ENCODE assay signal across 9 mouse cellular contexts in genomic region chr4:147433017-147433416, GRCm38 (mm10). TPM values are rescaled to one million over a fixed set of nuclear protein-coding genes. Genes with fewer than 3 reads are reported as not detected.
DNase-seq lines count a peak whose midpoint lies in the region; ATAC-seq and TF ChIP-seq lines count a peak whose summit lies in the region.
"Had no signal": no experiment of that assay in that cellular context is flagged by ENCODE, and none has a peak within 500 bp of the region (broad histone marks: within the 10 kb centered on the region; RNA-seq: fewer than 3 reads in every experiment).

No protein-coding gene starts in this region.

- no peak for TF ChIP-seq CTCF in kidney, postnatal 0 days (IDR thresholded peaks at IDR 0.05; ENCODE audit: low read depth)

- no peak for DNase-seq in forebrain, embryonic 11.5 days (ENCODE audit: low spot score)
- DNase-seq in kidney, postnatal 0 days (ENCODE audit: low spot score), result no peak
- no peak for DNase-seq in kidney, adult 9 months
- DNase-seq in natural killer cell, adult 2 months (ENCODE audit: low spot score in 2 of 2), result no peak
- no peak for DNase-seq in gastrocnemius, adult 8-10 months (ENCODE audit: low spot score in 2 of 2)

- H3K9me3 ChIP-seq in forebrain, embryonic 11.5 days (ENCODE audit: control insufficient read depth, low read length), result peaks cover 16% of the 10 kb centered on the region
- H3K9me3 ChIP-seq in forebrain, embryonic 12.5 days, result peaks cover 44% of the 10 kb centered on the region
- peaks cover 22% of the 10 kb centered on the region for H3K9me3 ChIP-seq in kidney, postnatal 0 days (replicated peaks; ENCODE audit: low read length)
- peaks cover 49% of the 10 kb centered on the region for H3K9me3 ChIP-seq in midbrain, embryonic 16.5 days (replicated peaks; ENCODE audit: control insufficient read depth, low read length, poor library complexity, severe bottlenecking)

- no peak overlapping the region for H3K4me3 ChIP-seq in forebrain, embryonic 11.5 days (ENCODE audit: low read depth, low read length)
- no peak overlapping the region for H3K4me3 ChIP-seq in forebrain, embryonic 12.5 days (replicated peaks)
- no peak overlapping the region for H3K4me3 ChIP-seq in kidney, postnatal 0 days (replicated peaks; ENCODE audit: low read depth, low read length)
- H3K4me3 ChIP-seq in midbrain, embryonic 16.5 days (ENCODE audit: low read depth, low read length), result no peak overlapping the region
- H3K4me3 ChIP-seq: hindbrain, embryonic 15.5 days had no signal

- no peaks in the 10 kb centered on the region for H3K4me1 ChIP-seq in forebrain, embryonic 11.5 days (replicated peaks; ENCODE audit: control insufficient read depth, insufficient read depth, low read length)
- no peaks in the 10 kb centered on the region for H3K4me1 ChIP-seq in forebrain, embryonic 12.5 days
- no peaks in the 10 kb centered on the region for H3K4me1 ChIP-seq in kidney, postnatal 0 days (replicated peaks; ENCODE audit: insufficient read depth, low read length)
- no peaks in the 10 kb centered on the region for H3K4me1 ChIP-seq in midbrain, embryonic 16.5 days (ENCODE audit: control insufficient read depth, insufficient read depth, low read length)
- H3K4me1 ChIP-seq: hindbrain, embryonic 15.5 days had no signal

- 41% methylated on average over 3 of the region's 3 CpGs for WGBS in forebrain, embryonic 11.5 days
- WGBS in forebrain, embryonic 12.5 days, result 40% methylated on average over 3 of the region's 3 CpGs
- 40% methylated on average over 3 of the region's 3 CpGs for WGBS in kidney, postnatal 0 days
- 41% methylated on average over 3 of the region's 3 CpGs for WGBS in midbrain, embryonic 16.5 days

- H3K36me3 ChIP-seq in forebrain, embryonic 11.5 days (ENCODE audit: control insufficient read depth, insufficient read depth, low read length), result no peaks in the 10 kb centered on the region
- H3K36me3 ChIP-seq in forebrain, embryonic 12.5 days (replicated peaks), result no peaks in the 10 kb centered on the region
- H3K36me3 ChIP-seq in kidney, postnatal 0 days (ENCODE audit: insufficient read depth, low read length), result no peaks in the 10 kb centered on the region
- no peaks in the 10 kb centered on the region for H3K36me3 ChIP-seq in midbrain, embryonic 16.5 days (ENCODE audit: control insufficient read depth, insufficient read depth, low read length)
- H3K36me3 ChIP-seq: hindbrain, embryonic 15.5 days had no signal

- ATAC-seq in forebrain, embryonic 11.5 days (replicated peaks; ENCODE audit: low FRiP score), result 0 out of 2 replicates have a peak, but pooled peaks have one; percentile 17
- no peak for ATAC-seq in forebrain, embryonic 12.5 days (ENCODE audit: low FRiP score)
- 0 out of 2 replicates have a peak, but pooled peaks have one; percentile 16 for ATAC-seq in kidney, postnatal 0 days (replicated peaks; ENCODE audit: low FRiP score, low read depth)
- ATAC-seq in erythroid progenitor cell, adult 5-6 weeks (replicated peaks; ENCODE audit: low FRiP score, poor library complexity, severe bottlenecking), result 0 out of 2 replicates have a peak, but pooled peaks have one; percentile 11
- ATAC-seq in midbrain, embryonic 16.5 days, result peak; percentile 19; the same call in 1 of the 2 replicates

- no peaks in the 10 kb centered on the region for H3K27me3 ChIP-seq in forebrain, embryonic 11.5 days (ENCODE audit: control insufficient read depth, insufficient read depth, low read length)
- H3K27me3 ChIP-seq in forebrain, embryonic 12.5 days, result no peaks in the 10 kb centered on the region
- H3K27me3 ChIP-seq in kidney, postnatal 0 days (ENCODE audit: insufficient read depth, low read length), result no peaks in the 10 kb centered on the region
- H3K27me3 ChIP-seq in midbrain, embryonic 16.5 days (ENCODE audit: control insufficient read depth, insufficient read depth, low read depth, low read length), result no peaks in the 10 kb centered on the region
- H3K27me3 ChIP-seq: hindbrain, embryonic 15.5 days had no signal

- no peak overlapping the region for H3K9ac ChIP-seq in forebrain, embryonic 11.5 days (ENCODE audit: low read length)
- H3K9ac ChIP-seq in forebrain, embryonic 12.5 days, result no peak overlapping the region
- no peak overlapping the region for H3K9ac ChIP-seq in kidney, postnatal 0 days (ENCODE audit: low read depth, low read length)
- H3K9ac ChIP-seq in midbrain, embryonic 16.5 days (ENCODE audit: low read depth, low read length), result no peak overlapping the region
- H3K9ac ChIP-seq: hindbrain, embryonic 15.5 days had no signal

- no peak overlapping the region for H3K27ac ChIP-seq in forebrain, embryonic 11.5 days (ENCODE audit: low read depth, low read length)
- no peak overlapping the region for H3K27ac ChIP-seq in forebrain, embryonic 12.5 days
- no peak overlapping the region for H3K27ac ChIP-seq in kidney, postnatal 0 days
- H3K27ac ChIP-seq in midbrain, embryonic 16.5 days (ENCODE audit: low read length), result no peak overlapping the region
- H3K27ac ChIP-seq: hindbrain, embryonic 15.5 days had no signal

- no peak overlapping the region for H3K4me2 ChIP-seq in forebrain, embryonic 11.5 days (ENCODE audit: low read depth, low read length, severe bottlenecking)
- no peak overlapping the region for H3K4me2 ChIP-seq in forebrain, embryonic 12.5 days
- H3K4me2 ChIP-seq in kidney, postnatal 0 days (ENCODE audit: low read length), result no peak overlapping the region
- no peak overlapping the region for H3K4me2 ChIP-seq in midbrain, embryonic 16.5 days (ENCODE audit: low read length)
- H3K4me2 ChIP-seq: hindbrain, embryonic 15.5 days had no signal

RNA-seq across cellular contexts. Expression of gene Zfp982, which starts 59.2 kb away (rescaled TPM):
- polyA plus RNA-seq in forebrain, embryonic 11.5 days (2014; fragmentation: Nextera tagmentation; extraction: Ambion mirVana), result 8.7 and 10.6 TPM in 2 replicates
- polyA plus RNA-seq in forebrain, embryonic 12.5 days (2016; fragmentation: Nextera tagmentation; extraction: Ambion mirVana), result 4.5 and 5.5 TPM in 2 replicates
- 4.9 and 5.1 TPM in 2 replicates for polyA plus RNA-seq in kidney, postnatal 0 days (2015; fragmentation: Nextera tagmentation; extraction: Ambion mirVana)
- 0.84 and 7.6 TPM in 2 replicates for total RNA-seq in erythroid progenitor cell, adult 5-6 weeks (2015; ENCODE audit: low replicate concordance)
- total RNA-seq in erythroid progenitor cell, adult 5-6 weeks (2017; ENCODE audit: low replicate concordance), result 1.5 and 4.4 TPM in 2 replicates
- 3.7 and 5.0 TPM in 2 replicates for polyA plus RNA-seq in midbrain, embryonic 16.5 days (2015; fragmentation: Nextera tagmentation; extraction: Ambion mirVana)
- 1 to 10 TPM; 1.4 to 3.0 (median 2.2) TPM for total RNA-seq in gastrocnemius, adult 8-10 months (2022)
